Mouse (Mus musculus) central nervous system, embryonic 18 days (tissue): ENCODE data around the gene Adam17. TPM values are rescaled to one million over a fixed set of nuclear protein-coding genes. Genes with fewer than 3 reads are reported as not detected.

Experiments used
- polyA plus RNA-seq: library from polyadenylated mRNA; depleted of rRNA; stranded (reverse); fragments of >200 nt; gene quantifications from 2 replicates; pipeline ENCODE4 v1.2.3, GENCODE M21; 2012; rRNA removed

Adam17 gene
- polyA plus RNA-seq = 16.8 and 18.9 TPM in 2 replicates

GRCm38 (mm10) chr12:21373100-21373819 is at the start of gene Adam17:
Gene Adam17 (minus strand): TSS chr12:21373632.

GRCm38 (mm10) chr12:21417100-21418070 is 44.0 kb upstream of the Adam17 start, which contains the start of gene Ywhaq:
Gene Ywhaq (minus strand): TSS chr12:21417637.

GRCm38 (mm10) chr12:21315923-21316868 is 57.2 kb downstream of the Adam17 start, which contains the start of gene Iah1:
Gene Iah1 (plus strand): TSS chr12:21316389.

DNA sequence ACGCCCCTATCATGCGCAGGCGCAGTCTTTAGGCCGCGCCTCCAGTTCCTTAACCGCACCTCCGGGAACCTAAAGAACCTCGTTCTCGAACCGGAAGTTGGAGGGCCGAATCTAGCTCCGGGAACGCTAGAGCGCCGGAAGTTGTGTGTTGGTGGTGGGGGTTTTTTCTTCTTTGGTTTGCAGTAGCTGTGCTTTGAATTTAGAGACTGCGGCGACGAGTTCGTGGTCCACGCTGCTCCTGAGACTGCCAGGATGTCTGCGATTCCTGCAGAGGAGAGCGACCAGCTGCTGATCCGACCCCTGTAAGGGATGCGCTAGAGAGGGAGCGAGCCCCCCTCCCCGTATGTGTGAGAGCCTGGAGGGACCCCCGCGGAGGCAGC is 87.2 kb downstream of the Adam17 start, which contains the start of gene Itgb1bp1:
Itgb1bp1 (minus strand) TSS at position 42 of the 380 bp plus-strand sequence.

DNA sequence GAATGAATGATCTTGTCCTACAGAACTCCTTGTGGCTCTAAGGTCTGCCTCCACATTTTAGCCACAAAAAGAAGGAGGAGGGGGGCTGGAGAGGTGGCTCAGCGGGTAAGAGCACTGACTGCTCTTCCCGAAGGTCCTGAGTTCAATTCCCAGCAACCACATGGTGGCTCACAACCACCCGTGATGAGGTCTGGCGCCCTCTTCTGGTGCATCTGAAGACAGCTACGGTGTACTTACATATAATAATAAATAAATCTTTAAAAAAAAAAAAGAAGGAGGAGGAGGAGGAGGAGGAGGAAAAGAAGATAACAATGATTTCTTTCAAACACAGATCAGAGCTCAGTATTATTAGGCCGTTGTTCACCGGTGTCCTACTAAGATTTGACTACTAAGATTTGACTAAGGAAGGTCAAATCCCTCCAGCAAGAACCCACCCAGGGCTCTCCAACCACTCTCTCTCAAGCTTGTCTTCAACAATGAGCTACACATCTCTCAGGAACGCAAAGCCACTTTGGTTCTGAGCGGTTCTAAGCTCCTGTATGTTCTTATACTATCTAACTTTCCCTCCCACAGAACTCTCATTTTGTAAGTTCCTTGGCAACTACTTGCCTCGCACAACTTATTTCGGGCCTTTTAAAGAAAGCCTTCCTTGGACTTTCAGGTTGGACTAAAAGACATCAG is 88.5 kb downstream of the Adam17 start, which contains the start of gene Cpsf3:
Cpsf3 (plus strand) TSS at position 631 of the 681 bp plus-strand sequence.

Other genes starting within 250 kb of the Adam17 start
- gene Cpsf3, start 88.2 kb downstream of the Adam17 start, polyA plus RNA-seq = 81.9 and 86.8 TPM in 2 replicates
- gene Itgb1bp1, start 87.3 kb downstream of the Adam17 start, polyA plus RNA-seq = 26.3 and 27.6 TPM in 2 replicates
- gene Iah1, start 57.2 kb downstream of the Adam17 start, polyA plus RNA-seq = 31.0 and 35.1 TPM in 2 replicates
- gene Ywhaq, start 44.0 kb upstream of the Adam17 start, polyA plus RNA-seq = 567 and 571 TPM in 2 replicates